Mouse (Mus musculus) lung, adult 18-20 months (tissue): ENCODE data around the gene Rfwd3.
A peak's percentile ranks its signal among the peaks of the same experiment; 100 is the strongest.
"Not testable (repeated sequence)": the region's sequence is repeated elsewhere in the genome, so short reads cannot be mapped to it uniquely, and the experiment has no call there.

Experiments used
- DNase-seq, 2 experiments: peaks; one replicate each; pipeline ENCODE4 v3.0.0; 2022; ENCODE audit warnings: mixed read lengths in 2 of 2

Rfwd3 gene

GRCm38 (mm10) chr8:111299821-111300568 is at the start of gene Rfwd3:
Gene Rfwd3 (minus strand): TSS chr8:111300222.
- peak; percentile 98 for DNase-seq

GRCm38 (mm10) chr8:111343225-111343624 is 43.2 kb upstream of the Rfwd3 start:
- DNase-seq, result peak; percentile 78 to 82

- no peak for DNase-seq
Observed at GRCm38 (mm10) chr8:111340186-111340585, 40.2 kb upstream of the Rfwd3 start.

GRCm38 (mm10) chr8:111338370-111339208 is 38.6 kb upstream of the Rfwd3 start:
- peak in 1 of 2 experiments; percentile 19 for DNase-seq

- DNase-seq, result peak; percentile 70 to 81
Observed at GRCm38 (mm10) chr8:111337890-111338347, 37.9 kb upstream of the Rfwd3 start, which contains the start of gene Mlkl. Gene Mlkl (minus strand): TSS chr8:111338177.

- peak; percentile 17 to 27 for DNase-seq
Observed at GRCm38 (mm10) chr8:111337311-111337889, 37.4 kb upstream of the Rfwd3 start.

GRCm38 (mm10) chr8:111336692-111337091 is 36.7 kb upstream of the Rfwd3 start:
- DNase-seq, result no peak

- no peak for DNase-seq
Observed at GRCm38 (mm10) chr8:111325222-111325790, 25.3 kb upstream of the Rfwd3 start.

- DNase-seq, result no peak
Observed at GRCm38 (mm10) chr8:111314729-111315128, 14.7 kb upstream of the Rfwd3 start.

- DNase-seq, result not testable (repeated sequence)
Observed at GRCm38 (mm10) chr8:111313961-111314360, 13.9 kb upstream of the Rfwd3 start.

GRCm38 (mm10) chr8:111312758-111313162 is 12.7 kb upstream of the Rfwd3 start:
- DNase-seq, result no peak

GRCm38 (mm10) chr8:111310006-111310405 is 10.0 kb upstream of the Rfwd3 start:
- DNase-seq, result not testable (repeated sequence)

- no peak for DNase-seq
Observed at GRCm38 (mm10) chr8:111305031-111305730, 5.2 kb upstream of the Rfwd3 start.

GRCm38 (mm10) chr8:111304359-111304758 is 4.3 kb upstream of the Rfwd3 start:
- DNase-seq, result no peak

- DNase-seq, result not testable (repeated sequence)
Observed at GRCm38 (mm10) chr8:111303076-111303803, 3.2 kb upstream of the Rfwd3 start.

- peak in 1 of 2 experiments; percentile 6 for DNase-seq
Observed at GRCm38 (mm10) chr8:111300597-111301546, 850 bp upstream of the Rfwd3 start.

- DNase-seq, result peak; percentile 53 to 59
Observed at GRCm38 (mm10) chr8:111299363-111299820, 630 bp downstream of the Rfwd3 start.

GRCm38 (mm10) chr8:111298011-111298410 is 2.0 kb downstream of the Rfwd3 start:
- no peak for DNase-seq

- DNase-seq, result no peak
Observed at GRCm38 (mm10) chr8:111291733-111292132, 8.3 kb downstream of the Rfwd3 start.

GRCm38 (mm10) chr8:111290586-111290985 is 9.4 kb downstream of the Rfwd3 start:
- no peak for DNase-seq
